Mouse (Mus musculus): ENCODE results near the gene Gm14085. TPM values are rescaled to one million over a fixed set of nuclear protein-coding genes. Genes with fewer than 3 reads are reported as not detected.

The Gm14085 gene
- polyA plus RNA-seq, 1 experiment: not detected

- 30% methylated on average over 2 of the region's 2 CpGs for WGBS
- Histone ChIP-seq H3K4me1 (ENCODE audit: control insufficient read depth, insufficient read depth, low read length) (peaks cover 5% of the 10 kb centered on the region), H3K4me3 (replicated peaks; ENCODE audit: control insufficient read depth, low read depth, low read length) (no peak overlapping the region), H3K27ac (ENCODE audit: control insufficient read depth, insufficient read depth, low read depth, low read length, poor library complexity) (no peak overlapping the region)
- TF ChIP-seq CTCF (IDR thresholded peaks at IDR 0.05; ENCODE audit: control insufficient read depth, insufficient read depth, low read length) (no peak), POLR2A (IDR thresholded peaks at IDR 0.05; ENCODE audit: borderline replicate concordance, control insufficient read depth, low read depth, low read length) (no peak)
Measured at GRCm38 (mm10) chr2:122532136-122532801, 47.5 kb downstream of the Gm14085 start.

GRCm38 (mm10) chr2:122532802-122533186 lies 48.1 kb downstream of the Gm14085 start:
- WGBS: 27% methylated on average over 2 of the region's 2 CpGs
- H3K27ac ChIP-seq (ENCODE audit: control insufficient read depth, insufficient read depth, low read depth, low read length, poor library complexity): no peak overlapping the region
- peaks cover 5% of the 10 kb centered on the region for H3K4me1 ChIP-seq (ENCODE audit: control insufficient read depth, insufficient read depth, low read length)
- H3K4me3 ChIP-seq (replicated peaks; ENCODE audit: control insufficient read depth, low read depth, low read length): no peak overlapping the region
- TF ChIP-seq CTCF (IDR thresholded peaks at IDR 0.05; ENCODE audit: control insufficient read depth, insufficient read depth, low read length): no peak
- TF ChIP-seq POLR2A (IDR thresholded peaks at IDR 0.05; ENCODE audit: borderline replicate concordance, control insufficient read depth, low read depth, low read length): no peak

GRCm38 (mm10) chr2:122533378-122533777 lies 48.6 kb downstream of the Gm14085 start:
- WGBS: 44% methylated on average over 2 of the region's 2 CpGs
- TF ChIP-seq POLR2A (IDR thresholded peaks at IDR 0.05; ENCODE audit: borderline replicate concordance, control insufficient read depth, low read depth, low read length) (no peak), CTCF (IDR thresholded peaks at IDR 0.05; ENCODE audit: control insufficient read depth, insufficient read depth, low read length) (no peak)

GRCm38 (mm10) chr2:122534671-122535070 lies 49.9 kb downstream of the Gm14085 start:
- H3K27ac ChIP-seq (ENCODE audit: control insufficient read depth, insufficient read depth, low read depth, low read length, poor library complexity): no peak overlapping the region
- H3K4me1 ChIP-seq (ENCODE audit: control insufficient read depth, insufficient read depth, low read length): peaks cover 5% of the 10 kb centered on the region
- no peak for TF ChIP-seq CTCF (IDR thresholded peaks at IDR 0.05; ENCODE audit: control insufficient read depth, insufficient read depth, low read length)
- no peak for TF ChIP-seq POLR2A (IDR thresholded peaks at IDR 0.05; ENCODE audit: borderline replicate concordance, control insufficient read depth, low read depth, low read length)
- H3K4me3 ChIP-seq (replicated peaks; ENCODE audit: control insufficient read depth, low read depth, low read length): no peak overlapping the region
- WGBS: 54% methylated on average over 2 of the region's 2 CpGs

More at GRCm38 (mm10) chr2:122533378-122533777, 48.6 kb downstream of the Gm14085 start:
- peaks cover 5% of the 10 kb centered on the region for H3K4me1 ChIP-seq (ENCODE audit: control insufficient read depth, insufficient read depth, low read length)
- H3K4me3 ChIP-seq (replicated peaks; ENCODE audit: control insufficient read depth, low read depth, low read length): no peak overlapping the region
- no peak overlapping the region for H3K27ac ChIP-seq (ENCODE audit: control insufficient read depth, insufficient read depth, low read depth, low read length, poor library complexity)

- no peaks in the 10 kb centered on the region; the same call in 1 of the 2 replicates for H3K4me1 ChIP-seq (ENCODE audit: control insufficient read depth, insufficient read depth, low read length)
- peak; percentile 72 for TF ChIP-seq CTCF (IDR thresholded peaks at IDR 0.05; ENCODE audit: control insufficient read depth, insufficient read depth, low read length)
- no peak for TF ChIP-seq POLR2A (IDR thresholded peaks at IDR 0.05; ENCODE audit: borderline replicate concordance, control insufficient read depth, low read depth, low read length)
- no peak overlapping the region for H3K27ac ChIP-seq (ENCODE audit: control insufficient read depth, insufficient read depth, low read depth, low read length, poor library complexity)
- WGBS: 16% methylated on average over 2 of the region's 2 CpGs
- H3K4me3 ChIP-seq (replicated peaks; ENCODE audit: control insufficient read depth, low read depth, low read length): no peak overlapping the region
Measured at GRCm38 (mm10) chr2:122558317-122558716, 73.6 kb downstream of the Gm14085 start.

- Histone ChIP-seq H3K4me3 (replicated peaks; ENCODE audit: control insufficient read depth, low read depth, low read length) (no peak overlapping the region), H3K4me1 (ENCODE audit: control insufficient read depth, insufficient read depth, low read length) (no peaks in the 10 kb centered on the region; the same call in 1 of the 2 replicates), H3K27ac (ENCODE audit: control insufficient read depth, insufficient read depth, low read depth, low read length, poor library complexity) (peak overlapping the region; percentile 48; the same call in 1 of the 2 replicates)
- WGBS: 33% methylated on average over 5 of the region's 5 CpGs
- no peak for TF ChIP-seq POLR2A (IDR thresholded peaks at IDR 0.05; ENCODE audit: borderline replicate concordance, control insufficient read depth, low read depth, low read length)
- TF ChIP-seq CTCF (IDR thresholded peaks at IDR 0.05; ENCODE audit: control insufficient read depth, insufficient read depth, low read length): no peak
Measured at GRCm38 (mm10) chr2:122561221-122561620, 76.5 kb downstream of the Gm14085 start.

GRCm38 (mm10) chr2:122562251-122562650 lies 77.5 kb downstream of the Gm14085 start:
- WGBS: 45% methylated on average over 1 of the region's 1 CpGs
- Histone ChIP-seq H3K4me3 (replicated peaks; ENCODE audit: control insufficient read depth, low read depth, low read length) (no peak overlapping the region), H3K4me1 (ENCODE audit: control insufficient read depth, insufficient read depth, low read length) (no peaks in the 10 kb centered on the region; the same call in 1 of the 2 replicates), H3K27ac (ENCODE audit: control insufficient read depth, insufficient read depth, low read depth, low read length, poor library complexity) (peak overlapping the region; percentile 57; the same call in 1 of the 2 replicates)
- TF ChIP-seq CTCF (IDR thresholded peaks at IDR 0.05; ENCODE audit: control insufficient read depth, insufficient read depth, low read length) (no peak), POLR2A (IDR thresholded peaks at IDR 0.05; ENCODE audit: borderline replicate concordance, control insufficient read depth, low read depth, low read length) (no peak)

- 3% methylated on average over 3 of the region's 3 CpGs for WGBS
- Histone ChIP-seq H3K4me3 (replicated peaks; ENCODE audit: control insufficient read depth, low read depth, low read length) (no peak overlapping the region), H3K27ac (ENCODE audit: control insufficient read depth, insufficient read depth, low read depth, low read length, poor library complexity) (no peak overlapping the region), H3K4me1 (ENCODE audit: control insufficient read depth, insufficient read depth, low read length) (no peaks in the 10 kb centered on the region; the same call in 1 of the 2 replicates)
- no peak for TF ChIP-seq POLR2A (IDR thresholded peaks at IDR 0.05; ENCODE audit: borderline replicate concordance, control insufficient read depth, low read depth, low read length)
- peak; percentile 67 for TF ChIP-seq CTCF (IDR thresholded peaks at IDR 0.05; ENCODE audit: control insufficient read depth, insufficient read depth, low read length)
Measured at GRCm38 (mm10) chr2:122569439-122569838, 84.7 kb downstream of the Gm14085 start.
